Mouse (Mus musculus): ENCODE results near the gene Plekhd1.

The Plekhd1 gene

DNA sequence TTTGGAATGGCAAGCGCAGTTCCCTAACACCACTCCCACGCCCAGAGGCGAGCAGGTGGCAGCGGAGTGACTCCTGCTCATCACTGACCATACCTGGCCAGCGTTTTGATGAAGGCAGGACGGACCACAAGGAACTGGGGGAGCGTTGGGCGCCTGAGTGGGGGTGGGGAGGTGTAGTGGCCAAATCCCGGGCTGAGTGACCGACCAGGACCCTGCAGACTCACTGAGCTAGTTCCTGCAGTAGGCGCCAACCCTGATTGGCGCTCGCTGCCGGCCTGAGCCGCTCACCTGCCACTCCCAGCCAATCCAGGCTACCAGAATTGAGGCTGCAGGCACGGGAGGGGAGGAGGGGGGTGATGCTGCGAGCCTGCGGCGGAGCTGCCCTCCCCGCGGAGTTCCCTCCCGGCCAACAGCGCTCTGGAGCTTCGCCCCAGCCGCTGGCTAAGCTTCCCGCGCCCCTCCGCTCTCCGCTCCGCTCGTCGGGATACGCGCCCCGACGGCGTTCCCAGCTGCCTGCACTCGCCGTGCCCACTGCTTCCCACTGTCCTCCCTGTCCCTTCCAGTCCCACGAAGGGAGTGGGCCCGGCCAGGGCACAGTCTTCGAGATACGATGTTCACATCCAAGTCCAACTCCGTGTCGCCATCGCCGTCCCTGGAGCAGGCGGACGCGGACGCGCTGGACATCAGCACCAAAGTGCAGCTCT is at the start of gene Plekhd1:
Plekhd1 (plus strand) TSS at position 323 of the 704 bp plus-strand sequence.
- DNase-seq: peak; percentile 80

DNA sequence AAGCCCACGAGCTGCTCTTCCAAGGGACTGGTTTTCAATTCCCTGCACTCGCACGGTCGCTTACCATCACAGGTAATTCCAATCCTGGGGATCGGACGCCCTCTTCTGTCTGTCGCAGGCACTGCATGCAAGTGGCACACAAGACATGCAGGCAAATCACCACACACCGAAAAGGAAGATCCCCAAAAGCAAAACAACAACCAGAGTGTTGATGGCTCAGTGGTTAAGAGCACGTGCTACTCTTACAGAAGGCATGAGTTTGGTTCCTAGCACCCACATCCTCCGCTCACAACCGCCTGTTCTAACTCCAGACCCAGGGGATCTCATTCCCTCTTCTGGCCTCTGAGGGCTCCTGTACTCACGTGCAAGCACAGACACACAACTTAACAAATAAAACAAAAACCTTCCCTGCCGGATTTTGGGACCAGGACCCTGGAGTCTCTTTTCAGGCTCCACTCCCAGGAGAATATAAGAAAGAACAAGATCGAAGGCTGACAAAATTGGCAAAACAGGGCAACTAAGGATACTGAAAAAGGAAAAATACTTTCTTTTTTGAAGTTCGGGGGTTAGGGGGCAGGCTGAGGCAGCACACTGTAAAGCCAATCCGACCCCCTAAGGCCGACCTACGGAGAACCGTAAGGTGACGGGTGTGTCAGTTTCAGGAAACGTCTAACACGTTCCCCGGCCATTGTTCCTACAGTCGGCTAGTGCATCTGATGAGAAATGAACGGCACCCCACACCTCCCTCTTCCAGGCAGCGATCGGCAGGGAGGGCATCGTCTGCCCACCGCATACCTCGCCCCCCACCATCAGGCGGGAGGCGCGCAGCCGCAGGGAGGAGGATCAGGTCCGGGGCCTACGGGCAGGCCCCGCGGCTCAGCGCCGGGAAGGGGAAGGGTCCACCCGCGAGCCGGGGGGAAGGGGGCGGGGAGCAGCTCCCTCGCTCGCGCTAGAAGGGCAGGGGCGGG is 49.4 kb upstream of the Plekhd1 start:
- peak; percentile 52 for DNase-seq

DNA sequence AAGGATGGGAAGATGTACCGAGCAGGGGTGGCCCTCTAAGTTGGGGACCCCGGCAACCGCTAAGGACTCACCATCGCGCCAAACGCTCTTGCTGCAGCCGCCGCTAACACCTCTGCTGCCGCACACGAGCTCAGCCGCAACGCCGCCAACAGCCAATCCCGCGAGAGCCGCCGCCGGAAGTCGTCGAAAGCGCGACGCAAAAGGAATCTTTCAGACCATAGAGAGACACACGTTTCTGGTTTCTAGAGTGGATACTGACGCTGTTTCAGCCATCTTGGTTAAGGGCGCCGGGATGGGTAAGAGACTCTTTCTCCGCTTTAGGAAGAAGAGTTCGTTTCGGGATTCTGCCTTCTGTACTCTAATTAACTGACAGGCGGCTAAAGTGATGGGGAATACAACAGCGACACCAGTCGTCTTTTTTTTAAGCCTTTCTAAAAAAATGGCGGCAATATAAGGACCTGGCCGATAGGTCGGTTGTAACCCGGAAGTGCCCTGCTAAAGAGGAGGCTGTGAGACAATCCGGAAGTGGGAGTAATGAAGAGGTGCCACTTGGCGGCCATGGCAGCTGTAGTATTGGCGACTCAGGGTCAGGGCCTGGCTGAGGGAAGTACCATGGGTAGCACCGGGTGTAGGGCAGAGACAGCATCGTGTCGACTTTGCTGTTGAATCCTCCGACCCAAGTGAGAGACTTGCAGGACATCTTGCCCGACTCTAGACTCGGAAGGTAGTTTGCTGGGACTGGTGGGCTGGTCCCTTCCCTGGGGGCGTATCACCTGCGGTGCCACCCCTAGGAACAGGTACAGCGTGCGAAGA is 48.5 kb upstream of the Plekhd1 start, which contains the start of the genes Slc39a9 and Erh:
Slc39a9 (plus strand) TSS at position 191 of the 813 bp plus-strand sequence.
Erh (minus strand) TSS at position 649 of the 813 bp plus-strand sequence.
- DNase-seq: peak; percentile 95

DNA sequence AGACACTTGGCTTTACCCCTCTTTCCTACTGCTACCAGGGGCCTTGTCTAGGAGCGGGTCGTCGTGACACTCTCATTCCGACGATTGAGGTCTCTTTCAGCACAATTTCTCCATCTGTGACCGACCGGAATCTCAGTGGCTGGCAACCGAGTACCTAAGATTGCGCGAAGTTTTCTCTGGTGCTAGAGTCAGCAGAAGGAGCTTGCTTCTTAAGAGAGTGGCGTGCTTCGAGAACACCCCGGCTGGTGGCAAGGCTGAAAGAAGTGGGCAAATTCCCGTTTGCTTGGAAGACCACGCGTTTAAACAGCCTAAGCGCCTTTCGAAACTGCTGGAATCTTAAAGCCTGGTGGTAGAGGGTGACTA is 47.9 kb upstream of the Plekhd1 start:
- DNase-seq: no peak

DNA sequence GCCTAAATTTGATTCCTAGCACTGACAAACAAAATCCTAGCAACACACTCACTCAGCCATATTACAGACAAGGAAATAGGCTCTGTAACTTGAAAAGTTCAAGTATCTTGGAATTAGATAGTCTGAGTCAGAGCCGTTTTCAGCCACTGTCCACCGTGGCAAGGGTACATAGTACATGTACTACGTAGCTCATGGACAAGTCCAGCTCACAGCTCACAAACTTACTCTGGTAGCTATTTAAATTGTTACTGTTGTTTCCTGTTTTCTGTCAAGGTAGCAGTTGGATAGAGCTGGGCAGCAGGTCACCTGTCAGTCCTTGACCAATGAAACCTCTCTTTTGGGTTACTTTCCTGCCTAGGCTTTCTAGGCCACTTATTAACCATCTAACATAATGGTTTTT is 46.0 kb upstream of the Plekhd1 start:
- no peak for DNase-seq

DNA sequence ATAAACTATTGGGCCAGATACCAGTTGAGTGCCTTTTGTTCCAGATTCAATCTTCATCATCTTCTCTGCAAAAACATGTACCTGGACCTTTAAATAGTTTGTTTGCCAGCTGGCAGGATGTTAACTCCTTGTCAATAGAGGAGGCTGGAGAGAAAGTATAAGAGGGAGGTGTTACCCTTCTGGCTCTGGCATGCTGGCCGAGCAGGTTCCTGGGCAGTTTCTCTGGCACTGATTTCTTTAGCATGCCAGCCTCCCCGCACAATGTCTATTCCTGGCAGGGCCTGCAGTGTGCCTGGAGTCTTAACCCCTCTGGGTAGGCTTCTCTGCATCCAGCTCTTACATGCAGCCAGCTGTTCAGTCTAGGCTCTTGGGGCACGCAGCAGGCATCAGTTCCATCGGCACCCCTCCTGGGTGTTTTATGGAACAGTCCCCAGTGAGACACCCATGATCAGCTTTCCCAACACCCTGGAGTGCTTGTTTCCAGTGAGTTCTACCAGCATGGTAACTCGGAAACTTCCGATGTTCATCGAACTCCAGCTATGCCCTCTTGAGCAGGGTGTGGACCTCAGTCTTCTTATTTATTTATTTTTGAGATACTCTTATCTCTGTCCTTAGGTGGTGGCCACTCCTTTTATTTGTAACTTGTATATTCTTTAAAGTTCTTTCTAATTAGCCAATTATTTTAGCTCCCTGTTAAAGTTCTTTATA is 38.3 kb upstream of the Plekhd1 start:
- peak; percentile 43 for DNase-seq

DNA sequence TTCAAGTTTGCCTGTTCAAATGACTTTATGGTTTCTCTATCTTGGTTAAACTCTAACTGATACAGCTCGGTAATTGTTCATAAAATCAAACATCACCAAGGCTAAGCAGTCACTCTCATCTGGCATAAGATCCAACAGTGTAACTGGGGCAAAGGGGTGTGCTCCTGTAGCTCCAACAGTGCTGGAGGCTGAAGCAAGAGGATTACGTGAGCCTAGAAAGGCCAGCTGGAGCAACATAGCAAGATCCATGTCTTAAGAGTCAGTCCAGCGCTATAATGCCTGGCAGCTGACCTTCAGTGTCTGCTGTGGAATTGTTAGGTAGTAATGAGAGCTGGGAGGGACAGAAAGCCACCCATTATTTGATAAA is 37.7 kb upstream of the Plekhd1 start:
- DNase-seq: no peak

DNA sequence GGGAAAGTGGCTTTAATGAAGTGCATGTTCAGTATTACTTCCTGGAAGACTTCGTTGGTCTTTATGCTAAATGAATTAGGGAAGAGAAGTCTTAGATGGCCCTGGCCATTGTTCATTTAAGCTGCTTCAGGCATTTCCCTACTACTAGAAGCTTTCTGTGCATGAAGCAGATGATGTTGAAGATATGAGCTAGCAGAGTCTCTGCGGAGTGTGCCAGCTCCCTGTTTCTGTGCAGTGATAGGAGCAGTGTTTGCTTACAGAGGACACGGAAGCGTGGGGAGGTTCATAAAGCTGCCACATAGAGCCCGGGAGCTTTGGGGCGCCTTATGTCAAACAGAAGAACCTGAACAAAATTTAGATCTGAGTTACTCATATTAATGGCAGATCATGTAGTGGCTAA is 33.7 kb upstream of the Plekhd1 start:
- no peak for DNase-seq

DNA sequence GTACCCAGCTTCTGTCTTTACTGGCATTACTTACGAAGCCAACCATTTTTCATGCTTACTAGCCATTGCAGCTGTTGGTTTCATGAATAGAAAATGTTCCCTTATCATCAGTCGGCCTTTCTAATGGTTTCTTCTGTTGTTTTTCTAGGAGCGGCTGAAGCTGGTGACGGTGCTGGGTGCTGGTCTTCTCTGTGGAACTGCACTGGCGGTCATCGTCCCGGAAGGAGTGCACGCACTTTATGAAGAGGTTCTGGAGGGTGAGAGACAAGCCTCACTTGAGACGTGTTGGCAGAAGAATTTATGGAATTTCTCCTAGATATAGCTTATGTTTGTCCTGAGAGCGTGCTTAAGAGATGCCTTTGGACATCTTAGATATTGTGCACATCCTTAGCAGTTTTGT is 30.1 kb upstream of the Plekhd1 start:
- no peak for DNase-seq

DNA sequence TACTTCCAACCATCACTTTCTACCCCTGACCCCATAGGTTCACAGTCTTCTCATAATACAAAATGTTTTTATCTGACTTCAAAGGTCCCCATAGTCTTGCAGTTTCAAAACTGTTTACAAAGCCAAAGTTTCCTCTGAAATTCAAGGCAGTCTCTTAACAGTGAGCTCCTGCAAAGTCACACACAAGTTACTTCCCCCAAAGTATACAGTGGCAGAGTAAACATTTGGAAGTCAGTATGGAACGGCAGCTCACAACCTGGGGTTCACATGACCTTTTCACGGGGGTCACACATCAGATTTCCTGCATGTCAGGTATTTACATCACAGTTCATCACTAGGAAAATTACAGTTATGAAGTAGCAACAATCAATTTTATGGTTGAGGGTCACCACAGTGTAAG is 28.5 kb upstream of the Plekhd1 start:
- DNase-seq: no peak

DNA sequence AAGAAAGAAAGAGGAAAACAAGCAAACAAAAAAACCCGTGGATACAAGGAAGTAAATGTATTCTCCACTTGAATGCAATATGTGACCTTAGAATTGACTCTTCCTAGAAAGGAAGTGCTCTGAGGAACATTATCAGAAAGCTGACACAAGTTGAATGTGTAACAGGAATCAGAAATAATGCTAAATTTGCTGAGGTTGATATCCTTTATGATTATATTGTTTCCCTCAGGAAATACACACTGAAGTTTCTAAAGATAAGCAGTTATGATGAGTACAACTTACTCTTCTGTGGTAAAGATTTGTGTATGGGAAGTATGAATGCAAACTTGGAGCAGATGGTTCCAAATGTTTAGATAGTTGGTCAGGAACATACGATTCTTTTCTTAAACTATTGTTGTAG is 24.0 kb upstream of the Plekhd1 start:
- no peak for DNase-seq

DNA sequence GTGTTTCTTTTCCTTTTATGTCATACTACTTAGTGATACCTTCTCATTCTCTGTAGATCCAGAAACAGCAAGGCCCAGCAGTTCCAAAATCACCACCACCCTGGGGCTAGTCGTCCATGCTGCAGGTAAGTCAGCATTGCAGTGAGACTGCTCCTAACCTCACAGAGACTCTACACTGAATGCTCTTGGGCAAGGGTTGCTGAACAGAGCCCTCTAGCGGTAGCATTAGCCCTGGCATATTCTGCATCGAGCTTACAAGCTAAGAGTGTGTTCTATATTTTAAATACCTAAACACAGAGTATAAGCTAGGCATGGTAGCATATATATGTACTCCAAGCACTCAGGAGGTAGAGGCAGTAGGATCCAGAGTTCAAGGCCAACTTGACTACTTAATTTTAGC is 19.2 kb upstream of the Plekhd1 start:
- DNase-seq: peak; percentile 66

DNA sequence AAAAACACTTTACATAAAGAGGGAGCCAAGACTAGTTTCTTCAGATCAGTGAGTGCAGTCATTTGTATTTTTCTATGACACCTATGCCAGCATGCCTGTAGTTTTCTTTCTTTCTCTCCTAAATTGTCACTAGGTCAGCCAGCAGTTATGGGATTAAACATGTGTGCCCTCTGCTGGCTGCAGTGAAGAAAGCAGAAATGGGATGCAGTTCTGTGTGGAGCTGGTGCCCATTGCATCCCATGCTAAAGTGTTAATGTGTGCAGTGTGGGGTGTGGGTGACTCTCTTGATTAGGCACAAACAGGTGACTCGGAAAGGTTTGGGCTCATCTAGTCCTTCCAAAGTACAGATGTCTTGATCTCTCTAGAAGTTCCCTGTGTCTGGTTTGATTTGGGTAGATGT is 11.1 kb upstream of the Plekhd1 start:
- peak; percentile 34 for DNase-seq

DNA sequence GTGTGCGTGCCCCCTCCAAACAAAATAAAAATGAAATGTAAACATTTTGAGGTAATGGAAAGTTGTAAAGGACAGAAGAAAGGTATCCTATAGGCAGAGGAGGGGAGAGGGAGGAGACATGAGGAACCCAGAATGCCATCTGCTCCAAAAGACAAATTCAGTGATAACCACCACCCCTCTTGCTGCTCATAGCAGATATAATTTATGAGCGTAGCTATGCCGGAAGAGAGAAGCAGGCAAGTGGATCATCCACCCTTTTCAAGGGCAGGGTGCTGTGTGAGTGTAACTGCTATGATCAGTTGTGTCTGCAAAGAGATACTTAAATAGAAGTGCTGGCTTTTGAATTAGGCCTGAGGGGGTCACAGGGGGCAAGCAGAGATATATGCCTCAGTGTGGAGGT is 8.8 kb upstream of the Plekhd1 start:
- no peak for DNase-seq

DNA sequence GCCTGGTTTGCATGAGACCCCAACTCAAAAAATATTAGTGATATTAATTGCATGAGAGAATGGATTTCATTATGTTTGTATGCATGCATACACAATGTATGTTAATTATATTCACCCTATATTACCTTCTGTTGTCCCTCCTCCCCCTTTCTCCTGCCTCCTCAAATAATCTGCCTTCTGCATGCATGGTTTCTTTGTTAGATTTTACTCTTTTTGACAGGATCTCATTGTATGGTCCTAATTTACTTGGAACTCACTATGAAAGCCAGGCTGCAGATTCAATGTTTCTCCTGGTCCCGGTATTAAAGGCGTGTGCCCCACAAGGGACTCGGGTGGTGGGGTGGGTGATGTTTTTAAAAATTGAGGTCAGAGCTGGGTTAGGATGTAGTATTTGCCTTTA is 8.1 kb upstream of the Plekhd1 start:
- no peak for DNase-seq

DNA sequence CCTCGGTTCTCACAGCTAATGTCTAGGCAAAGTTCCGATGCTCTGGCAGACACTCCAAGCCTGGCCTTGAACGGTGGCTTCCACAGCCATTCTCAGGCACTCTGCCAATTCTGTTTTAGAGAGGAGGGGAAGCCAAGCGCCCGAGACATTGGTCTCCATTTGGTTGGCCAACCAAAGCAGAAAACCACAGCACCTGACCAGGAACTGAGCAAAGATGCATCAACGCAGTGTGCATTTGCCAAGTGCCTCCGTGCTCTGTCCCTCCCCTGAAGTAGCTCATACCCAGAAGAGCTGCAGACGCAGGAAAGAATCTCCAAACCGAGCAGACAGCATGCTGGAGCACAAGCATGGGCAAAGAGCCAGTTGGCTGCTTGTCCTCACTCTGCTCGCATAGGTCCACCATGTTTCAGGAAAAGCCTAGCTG is 4.6 kb upstream of the Plekhd1 start:
- peak; percentile 27 for DNase-seq

DNA sequence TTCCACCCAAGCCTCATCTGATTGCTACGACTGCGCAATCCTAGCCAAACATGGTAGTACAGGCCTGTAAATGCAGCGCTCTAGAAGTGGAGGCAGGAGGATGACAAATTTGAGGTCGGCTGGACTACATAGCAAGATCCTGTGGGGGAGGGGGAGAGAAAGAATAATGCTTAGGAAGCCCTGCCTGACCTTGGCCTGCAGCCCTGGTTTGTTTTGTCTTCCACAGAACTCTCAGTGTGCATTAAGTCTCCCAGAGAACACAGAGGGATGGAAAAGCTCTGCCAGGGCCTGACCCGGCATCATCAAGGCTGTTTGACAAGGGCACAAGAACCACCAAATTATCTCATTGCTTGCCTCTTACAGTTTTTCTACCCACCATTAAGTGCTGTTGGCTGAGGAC is 2.7 kb upstream of the Plekhd1 start:
- no peak for DNase-seq

DNA sequence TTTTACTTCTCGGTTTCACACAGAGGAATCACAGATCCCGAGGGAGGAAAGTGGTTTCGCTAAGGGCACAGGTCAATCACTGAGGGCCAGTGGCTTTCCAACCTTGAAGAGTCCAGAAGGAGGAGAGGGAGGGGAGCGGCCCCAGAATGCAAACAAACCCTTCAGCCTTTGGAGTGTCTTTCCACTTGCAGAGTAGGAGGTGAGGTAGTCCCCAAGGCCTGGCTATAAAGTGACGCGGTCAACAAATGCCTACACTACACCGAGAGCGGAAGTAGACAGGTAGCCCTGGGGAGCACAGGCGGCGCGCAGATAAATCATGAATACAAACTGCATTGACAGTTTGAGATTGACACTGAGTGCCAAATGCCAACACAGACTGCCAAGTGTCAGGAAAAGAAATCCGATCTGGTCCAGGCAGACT is 710 bp upstream of the Plekhd1 start:
- peak; percentile 16 for DNase-seq

DNA sequence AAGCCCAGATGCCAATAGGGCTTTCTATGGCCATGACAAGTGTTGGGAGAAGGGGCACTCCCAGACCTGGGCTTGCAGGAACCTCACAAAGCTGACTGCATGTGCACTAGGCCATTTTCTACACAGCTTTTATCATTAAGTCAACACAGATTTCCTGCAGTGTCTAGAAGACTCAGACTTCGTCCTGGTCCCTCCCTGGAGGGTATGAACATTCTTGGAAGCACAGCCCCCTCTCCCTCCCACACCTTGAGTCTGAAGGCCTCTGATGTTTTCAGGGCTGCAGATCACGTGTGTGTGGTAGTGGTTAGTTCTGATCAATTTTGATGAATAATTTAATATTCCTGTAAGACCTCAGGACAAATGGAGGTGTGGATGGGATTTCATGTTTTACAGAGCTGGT is 1.3 kb downstream of the Plekhd1 start:
- DNase-seq: no peak

DNA sequence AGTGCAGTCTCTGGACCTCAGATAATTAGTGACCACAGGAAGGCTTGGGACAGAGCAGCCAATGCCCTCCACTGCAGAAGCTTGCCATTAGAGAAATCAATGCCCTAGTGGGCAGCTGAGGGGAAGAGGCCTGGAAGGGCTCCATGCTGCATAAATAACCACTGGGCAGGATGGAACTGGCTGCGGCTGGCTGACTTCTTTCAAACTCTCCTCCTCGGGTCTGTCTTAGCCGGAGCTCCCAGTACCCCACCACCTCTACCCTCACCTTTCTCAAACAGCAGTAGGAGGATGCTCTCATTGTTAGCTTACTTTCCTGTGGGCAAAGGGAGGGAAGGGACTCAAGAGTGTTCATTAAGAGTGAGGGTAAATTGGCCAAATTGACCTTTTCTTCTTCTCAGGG is 2.6 kb downstream of the Plekhd1 start:
- DNase-seq: peak; percentile 18

DNA sequence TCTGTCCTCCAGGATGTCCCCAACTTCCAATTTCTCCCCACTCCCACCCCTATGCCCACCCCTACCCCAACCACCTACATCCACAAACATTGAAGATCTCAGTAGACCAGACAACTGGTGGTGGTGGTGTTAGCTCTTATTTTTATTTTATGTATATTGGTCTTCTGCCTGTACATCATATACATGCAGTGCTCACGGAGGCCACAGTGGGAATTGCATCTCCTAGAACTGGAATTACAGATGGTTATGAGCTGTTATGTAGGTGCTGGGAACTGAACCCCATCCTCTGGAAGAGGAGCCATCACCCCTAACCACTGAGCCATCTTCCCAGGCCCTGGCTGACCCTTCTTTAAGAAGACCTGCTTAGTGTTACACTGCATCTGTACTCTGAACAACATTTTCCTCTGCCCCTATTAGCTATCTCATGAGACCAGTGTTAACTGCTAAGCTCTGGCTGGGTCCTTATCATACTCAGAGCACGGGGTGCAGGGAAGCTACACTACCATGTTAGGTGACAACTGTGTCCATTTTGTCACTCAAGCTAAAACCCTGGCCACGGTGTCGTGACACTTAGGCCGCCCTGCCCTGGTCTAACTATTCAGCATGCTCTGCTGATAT is 6.2 kb downstream of the Plekhd1 start:
- DNase-seq: no peak

DNA sequence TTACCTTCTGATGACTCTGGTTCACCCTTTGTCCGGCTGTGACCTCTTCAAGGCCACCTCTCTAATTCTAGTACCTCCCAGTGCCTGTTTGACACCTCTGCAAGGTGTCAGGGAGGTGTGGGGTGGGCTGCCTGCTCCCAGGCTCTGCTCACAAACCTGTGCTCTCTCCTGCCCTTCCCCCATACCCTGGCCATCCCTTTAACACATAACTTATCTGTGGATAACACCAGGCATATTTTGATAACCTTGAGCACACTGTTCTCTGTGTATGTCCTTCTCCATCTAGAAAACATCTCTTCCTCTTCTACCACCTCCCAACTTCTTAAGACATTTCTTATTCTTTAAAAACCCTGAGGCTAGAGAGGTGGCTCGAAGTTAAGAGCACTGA is 6.7 kb downstream of the Plekhd1 start:
- no peak for DNase-seq
